Mouse (Mus musculus): ENCODE results near the gene Lpp. TPM values are rescaled to one million over a fixed set of nuclear protein-coding genes. Genes with fewer than 3 reads are reported as not detected.

Lpp gene
- polyA plus RNA-seq, 1 experiment from 2014 or later, result 9.6 TPM

- H3K36me3 ChIP-seq (ENCODE audit: control insufficient read depth, insufficient read depth, low read length), result no peaks in the 10 kb centered on the region
- H3K4me1 ChIP-seq (ENCODE audit: control insufficient read depth, insufficient read depth, low read length), result peaks cover 11% of the 10 kb centered on the region; the same call in 1 of the 2 replicates
- H3K4me2 ChIP-seq (ENCODE audit: low read length), result no peak overlapping the region
- no peak overlapping the region for H3K27ac ChIP-seq (replicated peaks; ENCODE audit: low read depth, low read length)
- no peak overlapping the region for H3K9ac ChIP-seq (replicated peaks; ENCODE audit: low read length)
- WGBS, result 90% methylated on average over 1 of the region's 1 CpGs
- H3K27me3 ChIP-seq (ENCODE audit: control insufficient read depth, insufficient read depth, low read length), result no peaks in the 10 kb centered on the region
- ATAC-seq (ENCODE audit: low FRiP score, low TSS enrichment) (no peak), DNase-seq (no peak)
- no peaks in the 10 kb centered on the region for H3K9me3 ChIP-seq (ENCODE audit: control insufficient read depth, low read length)
- no peak overlapping the region for H3K4me3 ChIP-seq (replicated peaks; ENCODE audit: low read depth, low read length)
These were observed 53.1 kb downstream of the Lpp start for GRCm38 (mm10) chr16:24446449-24446848.

- Histone ChIP-seq H3K4me1 (ENCODE audit: control insufficient read depth, insufficient read depth, low read length) (peaks cover 11% of the 10 kb centered on the region; the same call in 1 of the 2 replicates), H3K36me3 (ENCODE audit: control insufficient read depth, insufficient read depth, low read length) (no peaks in the 10 kb centered on the region), H3K27ac (replicated peaks; ENCODE audit: low read depth, low read length) (no peak overlapping the region), H3K9me3 (ENCODE audit: control insufficient read depth, low read length) (no peaks in the 10 kb centered on the region), H3K9ac (replicated peaks; ENCODE audit: low read length) (no peak overlapping the region), H3K27me3 (ENCODE audit: control insufficient read depth, insufficient read depth, low read length) (no peaks in the 10 kb centered on the region), H3K4me2 (ENCODE audit: low read length) (no peak overlapping the region), H3K4me3 (replicated peaks; ENCODE audit: low read depth, low read length) (no peak overlapping the region)
- no peak for DNase-seq
- WGBS, result 65% methylated on average over 7 of the region's 7 CpGs
- ATAC-seq (ENCODE audit: low FRiP score, low TSS enrichment), result no peak
These were observed 54.6 kb downstream of the Lpp start for GRCm38 (mm10) chr16:24447666-24448492.

DNA sequence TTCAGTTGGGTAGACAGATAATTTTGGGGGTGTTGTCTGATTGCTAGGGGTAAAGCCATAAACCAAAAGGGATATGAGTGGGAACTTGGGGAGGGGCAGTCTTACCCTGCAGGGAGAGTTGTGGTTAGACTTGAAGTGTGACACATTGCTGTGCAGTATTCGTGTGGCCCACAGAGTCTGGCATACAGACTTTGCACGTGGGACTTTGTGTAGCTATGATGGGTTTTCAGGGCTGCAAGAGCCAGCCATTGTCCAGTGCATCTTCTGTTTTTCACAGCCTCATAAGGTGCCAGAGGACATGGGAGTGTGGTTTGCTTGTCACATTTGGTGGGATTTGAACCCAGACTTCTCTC lies 55.2 kb downstream of the Lpp start:
- Histone ChIP-seq H3K27me3 (ENCODE audit: control insufficient read depth, insufficient read depth, low read length) (no peaks in the 10 kb centered on the region), H3K4me3 (replicated peaks; ENCODE audit: low read depth, low read length) (no peak overlapping the region), H3K27ac (replicated peaks; ENCODE audit: low read depth, low read length) (no peak overlapping the region), H3K9me3 (ENCODE audit: control insufficient read depth, low read length) (no peaks in the 10 kb centered on the region), H3K9ac (replicated peaks; ENCODE audit: low read length) (no peak overlapping the region), H3K4me2 (ENCODE audit: low read length) (no peak overlapping the region), H3K36me3 (ENCODE audit: control insufficient read depth, insufficient read depth, low read length) (no peaks in the 10 kb centered on the region), H3K4me1 (ENCODE audit: control insufficient read depth, insufficient read depth, low read length) (peaks cover 7% of the 10 kb centered on the region; the same call in 1 of the 2 replicates)
- DNase-seq (no peak), ATAC-seq (ENCODE audit: low FRiP score, low TSS enrichment) (no peak)
- WGBS, result 74% methylated on average over 2 of the region's 2 CpGs

- no peak overlapping the region for H3K9ac ChIP-seq (replicated peaks; ENCODE audit: low read length)
- peaks cover 4% of the 10 kb centered on the region; the same call in 1 of the 2 replicates for H3K4me1 ChIP-seq (ENCODE audit: control insufficient read depth, insufficient read depth, low read length)
- H3K9me3 ChIP-seq (ENCODE audit: control insufficient read depth, low read length), result no peaks in the 10 kb centered on the region
- no peak overlapping the region for H3K27ac ChIP-seq (replicated peaks; ENCODE audit: low read depth, low read length)
- H3K4me3 ChIP-seq (replicated peaks; ENCODE audit: low read depth, low read length), result no peak overlapping the region
- no peaks in the 10 kb centered on the region for H3K36me3 ChIP-seq (ENCODE audit: control insufficient read depth, insufficient read depth, low read length)
- no peak for ATAC-seq (ENCODE audit: low FRiP score, low TSS enrichment)
- WGBS, result 21% methylated on average over 8 of the region's 8 CpGs
- no peak for DNase-seq
- no peaks in the 10 kb centered on the region for H3K27me3 ChIP-seq (ENCODE audit: control insufficient read depth, insufficient read depth, low read length)
- no peak overlapping the region for H3K4me2 ChIP-seq (ENCODE audit: low read length)
These were observed 56.5 kb downstream of the Lpp start for GRCm38 (mm10) chr16:24449806-24450205.

GRCm38 (mm10) chr16:24450256-24450655 lies 56.9 kb downstream of the Lpp start:
- Histone ChIP-seq H3K4me2 (ENCODE audit: low read length) (no peak overlapping the region), H3K27ac (replicated peaks; ENCODE audit: low read depth, low read length) (no peak overlapping the region), H3K9ac (replicated peaks; ENCODE audit: low read length) (no peak overlapping the region), H3K27me3 (ENCODE audit: control insufficient read depth, insufficient read depth, low read length) (no peaks in the 10 kb centered on the region), H3K9me3 (ENCODE audit: control insufficient read depth, low read length) (no peaks in the 10 kb centered on the region), H3K36me3 (ENCODE audit: control insufficient read depth, insufficient read depth, low read length) (no peaks in the 10 kb centered on the region), H3K4me3 (replicated peaks; ENCODE audit: low read depth, low read length) (no peak overlapping the region), H3K4me1 (ENCODE audit: control insufficient read depth, insufficient read depth, low read length) (peaks cover 4% of the 10 kb centered on the region; the same call in 1 of the 2 replicates)
- no peak for ATAC-seq (ENCODE audit: low FRiP score, low TSS enrichment)
- whole genome bisulfite sequencing, result 66% methylated on average over 5 of the region's 5 CpGs
- DNase-seq, result no peak

GRCm38 (mm10) chr16:24451123-24451522 lies 57.8 kb downstream of the Lpp start:
- DNase-seq (no peak), ATAC-seq (ENCODE audit: low FRiP score, low TSS enrichment) (no peak)
- peaks cover 4% of the 10 kb centered on the region; the same call in 1 of the 2 replicates for H3K4me1 ChIP-seq (ENCODE audit: control insufficient read depth, insufficient read depth, low read length)
- no peak overlapping the region for H3K27ac ChIP-seq (replicated peaks; ENCODE audit: low read depth, low read length)
- no peaks in the 10 kb centered on the region for H3K9me3 ChIP-seq (ENCODE audit: control insufficient read depth, low read length)
- no peak overlapping the region for H3K4me3 ChIP-seq (replicated peaks; ENCODE audit: low read depth, low read length)
- 87% methylated on average over 5 of the region's 5 CpGs for WGBS
- no peaks in the 10 kb centered on the region for H3K36me3 ChIP-seq (ENCODE audit: control insufficient read depth, insufficient read depth, low read length)
- H3K27me3 ChIP-seq (ENCODE audit: control insufficient read depth, insufficient read depth, low read length), result no peaks in the 10 kb centered on the region
- H3K9ac ChIP-seq (replicated peaks; ENCODE audit: low read length), result no peak overlapping the region
- no peak overlapping the region for H3K4me2 ChIP-seq (ENCODE audit: low read length)

DNA sequence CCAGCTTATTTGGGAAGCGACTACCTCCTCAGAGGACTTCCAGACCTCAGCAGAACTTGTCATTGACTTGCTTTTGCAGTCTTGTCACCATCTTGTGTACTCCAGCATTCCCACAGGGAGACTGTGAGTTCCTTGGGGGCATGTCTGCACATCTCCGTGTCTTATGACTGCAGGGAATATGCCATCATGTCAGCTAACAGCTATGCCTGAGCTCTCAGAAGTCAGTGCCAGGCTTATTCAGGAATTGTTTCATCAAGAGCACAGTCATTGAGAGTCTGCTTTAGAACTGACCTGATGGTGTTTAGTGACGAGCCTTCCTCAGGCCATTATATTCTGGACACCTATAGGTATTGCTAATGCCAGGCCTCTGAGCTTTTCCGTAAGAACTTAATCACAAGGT lies 60.2 kb downstream of the Lpp start:
- Histone ChIP-seq H3K27me3 (ENCODE audit: control insufficient read depth, insufficient read depth, low read length) (no peaks in the 10 kb centered on the region), H3K4me1 (ENCODE audit: control insufficient read depth, insufficient read depth, low read length) (peaks cover 4% of the 10 kb centered on the region; the same call in 1 of the 2 replicates), H3K4me3 (replicated peaks; ENCODE audit: low read depth, low read length) (no peak overlapping the region), H3K36me3 (ENCODE audit: control insufficient read depth, insufficient read depth, low read length) (no peaks in the 10 kb centered on the region), H3K4me2 (ENCODE audit: low read length) (no peak overlapping the region), H3K27ac (replicated peaks; ENCODE audit: low read depth, low read length) (no peak overlapping the region), H3K9me3 (ENCODE audit: control insufficient read depth, low read length) (no peaks in the 10 kb centered on the region), H3K9ac (replicated peaks; ENCODE audit: low read length) (no peak overlapping the region)
- ATAC-seq (ENCODE audit: low FRiP score, low TSS enrichment), result no peak
- WGBS, result 86% methylated on average over 4 of the region's 4 CpGs
- no peak for DNase-seq

GRCm38 (mm10) chr16:24454493-24454892 lies 61.2 kb downstream of the Lpp start:
- Histone ChIP-seq H3K36me3 (ENCODE audit: control insufficient read depth, insufficient read depth, low read length) (no peaks in the 10 kb centered on the region), H3K4me1 (ENCODE audit: control insufficient read depth, insufficient read depth, low read length) (peaks cover 4% of the 10 kb centered on the region; the same call in 1 of the 2 replicates), H3K4me3 (replicated peaks; ENCODE audit: low read depth, low read length) (no peak overlapping the region), H3K9ac (replicated peaks; ENCODE audit: low read length) (no peak overlapping the region), H3K4me2 (ENCODE audit: low read length) (no peak overlapping the region), H3K27me3 (ENCODE audit: control insufficient read depth, insufficient read depth, low read length) (no peaks in the 10 kb centered on the region), H3K9me3 (ENCODE audit: control insufficient read depth, low read length) (no peaks in the 10 kb centered on the region), H3K27ac (replicated peaks; ENCODE audit: low read depth, low read length) (no peak overlapping the region)
- DNase-seq (no peak), ATAC-seq (ENCODE audit: low FRiP score, low TSS enrichment) (no peak)
- 57% methylated on average over 4 of the region's 4 CpGs for WGBS

- DNase-seq (no peak), ATAC-seq (ENCODE audit: low FRiP score, low TSS enrichment) (no peak)
- no peak overlapping the region for H3K9ac ChIP-seq (replicated peaks; ENCODE audit: low read length)
- no peak overlapping the region for H3K27ac ChIP-seq (replicated peaks; ENCODE audit: low read depth, low read length)
- H3K4me1 ChIP-seq (ENCODE audit: control insufficient read depth, insufficient read depth, low read length), result peaks cover 2% of the 10 kb centered on the region; the same call in 1 of the 2 replicates
- H3K27me3 ChIP-seq (ENCODE audit: control insufficient read depth, insufficient read depth, low read length), result no peaks in the 10 kb centered on the region
- 81% methylated on average over 3 of the region's 3 CpGs for WGBS
- no peaks in the 10 kb centered on the region for H3K9me3 ChIP-seq (ENCODE audit: control insufficient read depth, low read length)
- no peaks in the 10 kb centered on the region for H3K36me3 ChIP-seq (ENCODE audit: control insufficient read depth, insufficient read depth, low read length)
- no peak overlapping the region for H3K4me2 ChIP-seq (ENCODE audit: low read length)
- H3K4me3 ChIP-seq (replicated peaks; ENCODE audit: low read depth, low read length), result no peak overlapping the region
These were observed 62.1 kb downstream of the Lpp start for GRCm38 (mm10) chr16:24455361-24455855.
